16 mouse cellular contexts compared by ENCODE assay signal in the genomic region with DNA sequence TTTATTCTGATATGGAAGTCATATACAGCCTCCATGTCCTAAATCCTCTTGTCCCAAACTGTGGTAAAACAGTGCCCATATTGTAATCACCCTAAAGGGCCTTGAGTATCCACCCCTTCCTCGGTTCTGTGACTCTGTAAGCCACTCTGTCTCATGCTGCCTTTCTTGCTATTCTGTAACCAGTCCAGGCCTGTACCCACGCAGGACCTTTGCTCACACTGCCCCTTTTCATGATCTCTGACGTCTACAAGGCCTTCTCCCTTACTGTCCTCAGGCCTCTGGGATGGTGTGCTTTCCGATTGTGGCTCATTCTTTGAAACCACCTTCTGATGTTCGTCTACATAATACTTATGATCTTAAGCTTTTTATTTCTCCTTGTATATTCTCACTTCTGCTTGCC. TPM values are rescaled to one million over a fixed set of nuclear protein-coding genes. Genes with fewer than 3 reads are reported as not detected.
DNase-seq lines count a peak whose midpoint lies in the region; ATAC-seq and TF ChIP-seq lines count a peak whose summit lies in the region.
"Had no signal": no experiment of that assay in that cellular context is flagged by ENCODE, and none has a peak within 500 bp of the region (broad histone marks: within the 10 kb centered on the region; RNA-seq: fewer than 3 reads in every experiment).

No protein-coding gene starts in this region.

- no peak for DNase-seq in forebrain, embryonic 14.5 days (ENCODE audit: low spot score)
- DNase-seq in kidney, adult 9 months, result peak; percentile 40
- DNase-seq in midbrain, postnatal 0 days (ENCODE audit: low spot score), result no peak
- no peak for DNase-seq in thymus, postnatal 25 days
- DNase-seq: adrenal gland, adult 8-10 months; B cell, adult 2 months; cerebellum, adult 9-11 months; embryo, embryonic 11 days; right cerebral cortex, postnatal 25 days; thymus, adult 2 months had no signal

- WGBS in forebrain, embryonic 16.5 days, result 76% methylated on average over 5 of the region's 5 CpGs
- 80% methylated on average over 5 of the region's 5 CpGs for WGBS in forebrain, embryonic 14.5 days
- WGBS in kidney, embryonic 15.5 days, result 78% methylated on average over 5 of the region's 5 CpGs
- 84% methylated on average over 5 of the region's 5 CpGs for WGBS in midbrain, embryonic 12.5 days
- WGBS in midbrain, postnatal 0 days, result 82% methylated on average over 5 of the region's 5 CpGs
- 70% methylated on average over 5 of the region's 5 CpGs for WGBS in liver, embryonic 16.5 days (ENCODE audit: insufficient replicate concordance)

- no peak overlapping the region for H3K4me3 ChIP-seq in forebrain, embryonic 16.5 days (replicated peaks; ENCODE audit: low read length)
- no peak overlapping the region for H3K4me3 ChIP-seq in forebrain, embryonic 14.5 days (ENCODE audit: low read depth, low read length)
- H3K4me3 ChIP-seq in kidney, embryonic 15.5 days (replicated peaks), result no peak overlapping the region
- H3K4me3 ChIP-seq in midbrain, embryonic 12.5 days, result no peak overlapping the region
- H3K4me3 ChIP-seq in midbrain, postnatal 0 days (ENCODE audit: low read depth, low read length), result no peak overlapping the region
- H3K4me3 ChIP-seq in liver, embryonic 16.5 days (ENCODE audit: low read depth, low read length), result no peak overlapping the region

- H3K9me3 ChIP-seq in forebrain, embryonic 16.5 days (ENCODE audit: control insufficient read depth, low read length), result no peaks in the 10 kb centered on the region
- no peaks in the 10 kb centered on the region for H3K9me3 ChIP-seq in forebrain, embryonic 14.5 days (replicated peaks; ENCODE audit: control insufficient read depth, low read length)
- H3K9me3 ChIP-seq in kidney, embryonic 15.5 days (replicated peaks), result no peaks in the 10 kb centered on the region
- no peaks in the 10 kb centered on the region for H3K9me3 ChIP-seq in midbrain, embryonic 12.5 days
- no peaks in the 10 kb centered on the region for H3K9me3 ChIP-seq in midbrain, postnatal 0 days (ENCODE audit: low read length)
- no peaks in the 10 kb centered on the region for H3K9me3 ChIP-seq in liver, embryonic 16.5 days (replicated peaks; ENCODE audit: control insufficient read depth, low read length)
- H3K9me3 ChIP-seq: heart, embryonic 15.5 days had no signal

- 0 out of 2 replicates have a peak, but pooled peaks cover 4% of the 10 kb centered on the region for H3K36me3 ChIP-seq in forebrain, embryonic 16.5 days (ENCODE audit: control insufficient read depth, insufficient read depth)
- peaks cover 6% of the 10 kb centered on the region; the same call in 1 of the 2 replicates for H3K36me3 ChIP-seq in forebrain, embryonic 14.5 days (ENCODE audit: control insufficient read depth, insufficient read depth, low read length)
- 0 out of 2 replicates have a peak, but pooled peaks cover 6% of the 10 kb centered on the region for H3K36me3 ChIP-seq in kidney, embryonic 15.5 days
- no peaks in the 10 kb centered on the region for H3K36me3 ChIP-seq in midbrain, embryonic 12.5 days
- H3K36me3 ChIP-seq in midbrain, postnatal 0 days (ENCODE audit: insufficient read depth, low read length), result no peaks in the 10 kb centered on the region
- H3K36me3 ChIP-seq in liver, embryonic 16.5 days (ENCODE audit: control insufficient read depth, insufficient read depth), result no peaks in the 10 kb centered on the region
- H3K36me3 ChIP-seq: heart, embryonic 15.5 days had no signal

- H3K9ac ChIP-seq in forebrain, embryonic 16.5 days (replicated peaks; ENCODE audit: low read depth, low read length), result no peak overlapping the region
- H3K9ac ChIP-seq in forebrain, embryonic 14.5 days (ENCODE audit: low read length), result no peak overlapping the region
- no peak overlapping the region for H3K9ac ChIP-seq in kidney, embryonic 15.5 days
- no peak overlapping the region for H3K9ac ChIP-seq in midbrain, embryonic 12.5 days (replicated peaks)
- no peak overlapping the region for H3K9ac ChIP-seq in midbrain, postnatal 0 days (replicated peaks; ENCODE audit: low read length, poor library complexity, severe bottlenecking)
- H3K9ac ChIP-seq in liver, embryonic 16.5 days (ENCODE audit: low read depth, low read length), result no peak overlapping the region
- H3K9ac ChIP-seq: heart, embryonic 15.5 days had no signal

- H3K4me2 ChIP-seq in forebrain, embryonic 16.5 days (ENCODE audit: low read length), result peak overlapping the region; percentile 16; the same call in 1 of the 2 replicates
- H3K4me2 ChIP-seq in forebrain, embryonic 14.5 days (ENCODE audit: low read length), result no peak overlapping the region
- no peak overlapping the region for H3K4me2 ChIP-seq in kidney, embryonic 15.5 days
- H3K4me2 ChIP-seq in midbrain, embryonic 12.5 days (replicated peaks), result 0 out of 2 replicates have a peak overlapping the region, but pooled peaks have one; percentile 52
- H3K4me2 ChIP-seq in midbrain, postnatal 0 days (ENCODE audit: low read depth, low read length, poor library complexity, severe bottlenecking), result no peak overlapping the region
- peak overlapping the region; percentile 63; the same call in 1 of the 2 replicates for H3K4me2 ChIP-seq in liver, embryonic 16.5 days (ENCODE audit: low read depth, low read length)

- TF ChIP-seq CTCF in midbrain, postnatal 0 days (IDR thresholded peaks at IDR 0.05), result no peak

- ATAC-seq in forebrain, embryonic 16.5 days, result no peak
- no peak for ATAC-seq in forebrain, embryonic 14.5 days
- no peak for ATAC-seq in kidney, embryonic 15.5 days (replicated peaks; ENCODE audit: low FRiP score)
- ATAC-seq in midbrain, embryonic 12.5 days (ENCODE audit: low FRiP score, low read depth), result no peak
- ATAC-seq in midbrain, postnatal 0 days (ENCODE audit: low FRiP score), result no peak
- ATAC-seq in liver, embryonic 16.5 days (ENCODE audit: low read depth), result no peak
- ATAC-seq: inflammation-experienced regulatory T-cells, adult 6 months had no signal

- H3K27me3 ChIP-seq in forebrain, embryonic 16.5 days (replicated peaks; ENCODE audit: control insufficient read depth, insufficient read depth, low read length), result no peaks in the 10 kb centered on the region
- H3K27me3 ChIP-seq in forebrain, embryonic 14.5 days (replicated peaks; ENCODE audit: control insufficient read depth, insufficient read depth, low read length), result no peaks in the 10 kb centered on the region
- no peaks in the 10 kb centered on the region for H3K27me3 ChIP-seq in kidney, embryonic 15.5 days
- H3K27me3 ChIP-seq in midbrain, embryonic 12.5 days, result no peaks in the 10 kb centered on the region
- no peaks in the 10 kb centered on the region for H3K27me3 ChIP-seq in midbrain, postnatal 0 days (ENCODE audit: insufficient read depth, low read length)
- no peaks in the 10 kb centered on the region for H3K27me3 ChIP-seq in liver, embryonic 16.5 days (ENCODE audit: control insufficient read depth, insufficient read depth, low read depth, low read length)
- H3K27me3 ChIP-seq: heart, embryonic 15.5 days had no signal

- H3K4me1 ChIP-seq in forebrain, embryonic 16.5 days (replicated peaks; ENCODE audit: control insufficient read depth, insufficient read depth, low read length), result peaks cover 10% of the 10 kb centered on the region
- no peaks in the 10 kb centered on the region for H3K4me1 ChIP-seq in forebrain, embryonic 14.5 days (ENCODE audit: control insufficient read depth, insufficient read depth, low read length)
- H3K4me1 ChIP-seq in kidney, embryonic 15.5 days, result peaks cover 5% of the 10 kb centered on the region
- peaks cover 4% of the 10 kb centered on the region for H3K4me1 ChIP-seq in midbrain, embryonic 12.5 days
- 0 out of 2 replicates have a peak, but pooled peaks cover 5% of the 10 kb centered on the region for H3K4me1 ChIP-seq in midbrain, postnatal 0 days (ENCODE audit: insufficient read depth, low read length)
- no peaks in the 10 kb centered on the region; the same call in 1 of the 2 replicates for H3K4me1 ChIP-seq in liver, embryonic 16.5 days (ENCODE audit: control insufficient read depth, low read depth, low read length)

- no peak overlapping the region for H3K27ac ChIP-seq in forebrain, embryonic 16.5 days (ENCODE audit: low read length)
- H3K27ac ChIP-seq in forebrain, embryonic 14.5 days (ENCODE audit: low read depth, low read length), result no peak overlapping the region
- no peak overlapping the region for H3K27ac ChIP-seq in kidney, embryonic 15.5 days
- no peak overlapping the region for H3K27ac ChIP-seq in midbrain, embryonic 12.5 days (replicated peaks)
- no peak overlapping the region for H3K27ac ChIP-seq in midbrain, postnatal 0 days (ENCODE audit: low read depth, low read length)
- H3K27ac ChIP-seq in liver, embryonic 16.5 days (ENCODE audit: low read length), result no peak overlapping the region
- H3K27ac ChIP-seq: heart, embryonic 15.5 days had no signal

RNA-seq across cellular contexts. Expression of gene Vps41, which starts 1.4 kb away (rescaled TPM):
- 135 and 136 TPM in 2 replicates for polyA plus RNA-seq in forebrain, embryonic 16.5 days (2015; fragmentation: Nextera tagmentation; extraction: Ambion mirVana)
- polyA plus RNA-seq in forebrain, embryonic 14.5 days (2014; fragmentation: Nextera tagmentation; extraction: Ambion mirVana), result 128 and 146 TPM in 2 replicates
- polyA plus RNA-seq in kidney, embryonic 15.5 days (2015; fragmentation: Nextera tagmentation; extraction: Ambion mirVana), result 59.0 and 61.1 TPM in 2 replicates
- polyA plus RNA-seq in midbrain, embryonic 12.5 days (2016; fragmentation: Nextera tagmentation; extraction: Ambion mirVana), result 107 and 108 TPM in 2 replicates
- total RNA-seq in midbrain, postnatal 0 days (2014; rRNA removed), result 102 and 110 TPM in 2 replicates
- 95.5 and 98.4 TPM in 2 replicates for polyA plus RNA-seq in midbrain, postnatal 0 days (2015; fragmentation: Nextera tagmentation; extraction: Ambion mirVana)
- 18.4 and 20.4 TPM in 2 replicates for polyA plus RNA-seq in liver, embryonic 16.5 days (2015; fragmentation: Nextera tagmentation; extraction: Ambion mirVana)

Comparison
In these comparisons a context has a peak if more than half of its experiments do, and no peak if none do; other contexts are left out.
1. H3K4me2 ChIP-seq: peak in forebrain, embryonic 16.5 days (single experiment), midbrain, embryonic 12.5 days (single experiment) and liver, embryonic 16.5 days (single experiment); none in forebrain, embryonic 14.5 days (single experiment), kidney, embryonic 15.5 days (single experiment) and midbrain, postnatal 0 days (single experiment).